Mouse (Mus musculus): Measurements from ENCODE around the gene Cd3eap. TPM values are rescaled to one million over a fixed set of nuclear protein-coding genes. Genes with fewer than 3 reads are reported as not detected.

Cd3eap gene
- total and polyA plus RNA-seq, 3 experiments, result 43.9 to 49.8 TPM; not detected in 1

DNA sequence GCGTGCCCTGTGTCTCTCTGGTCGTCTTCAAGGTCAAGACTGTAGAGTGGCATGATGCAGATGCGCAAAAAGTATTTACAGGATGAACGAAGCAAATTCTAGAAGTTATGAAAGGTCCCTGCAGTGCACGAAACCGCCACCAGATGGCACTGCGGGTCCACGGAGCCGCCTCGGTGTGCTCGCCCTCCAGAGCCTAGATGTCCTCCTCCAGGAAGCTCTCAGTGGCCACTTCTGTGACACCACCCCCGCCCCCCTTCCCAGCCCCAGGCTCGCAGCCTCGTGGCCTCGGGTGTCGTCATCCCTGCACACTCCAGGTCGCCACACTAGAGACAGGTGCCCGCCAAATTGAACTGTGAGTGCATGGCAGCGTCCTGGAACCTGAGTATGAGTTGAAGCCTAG, 46.1 kb upstream of the Cd3eap start:
- Histone ChIP-seq H3K4me3 (ENCODE audit: control insufficient read depth in 1 of 2, insufficient read depth in 1 of 2, low read depth in 2 of 2, low read length in 2 of 2) (peak overlapping the region in 1 of 2 experiments; percentile 37; a peak in 2 of 4 replicates), H3K4me1 (ENCODE audit: control insufficient read depth in 1 of 2, insufficient read depth in 2 of 2, low read length in 2 of 2) (peaks cover 0 to 13% of the 10 kb centered on the region in 2 experiments; a peak in 3 of 4 replicates), H3K9ac (ENCODE audit: control insufficient read depth, low read depth, low read length, poor library complexity, severe bottlenecking) (peak overlapping the region; percentile 60), H3K9me3 (replicated peaks; ENCODE audit: insufficient read depth, low read length) (no peaks in the 10 kb centered on the region), H3K27ac (ENCODE audit: control insufficient read depth, low read depth, low read length) (no peak overlapping the region), H3K36me3 (ENCODE audit: control insufficient read depth in 1 of 2, insufficient read depth in 2 of 2, low read length in 2 of 2) (no peaks in the 10 kb centered on the region; a peak in 1 of 4 replicates), H3K27me3 (ENCODE audit: control insufficient read depth in 1 of 2, insufficient read depth in 2 of 2, low read length in 2 of 2) (peaks cover 0 to 2% of the 10 kb centered on the region in 2 experiments; a peak in 1 of 4 replicates), H3K79me2 (ENCODE audit: control insufficient read depth, insufficient read depth, low read length, poor library complexity) (no peaks in the 10 kb centered on the region; the same call in 1 of the 2 replicates)
- peak; percentile 89 for DNase-seq (ENCODE audit: low read depth, low spot score)
- TF ChIP-seq JUND (IDR thresholded peaks at IDR 0.05; ENCODE audit: low read depth, low read length) (no peak), CHD1 (IDR thresholded peaks at IDR 0.05; ENCODE audit: low read depth, low read length) (no peak), ZKSCAN1 (IDR thresholded peaks at IDR 0.05; ENCODE audit: low read depth, low read length) (no peak), MEF2A (IDR thresholded peaks at IDR 0.05; ENCODE audit: extremely low read depth, insufficient replicate concordance, low read depth, low read length, poor library complexity, severe bottlenecking) (no peak), ETS1 (IDR thresholded peaks at IDR 0.05; ENCODE audit: low read depth, low read length) (no peak), MXI1 (IDR thresholded peaks at IDR 0.05; ENCODE audit: low read depth, low read length) (peak; percentile 59; the same call in 1 of the 2 replicates), SIN3A (IDR thresholded peaks at IDR 0.05; ENCODE audit: low read length) (peak; percentile 76), ZMIZ1 (IDR thresholded peaks at IDR 0.05; ENCODE audit: low read depth, low read length) (no peak), MYB (IDR thresholded peaks at IDR 0.05; ENCODE audit: low read depth, low read length) (no peak), RAD21 (IDR thresholded peaks at IDR 0.05; ENCODE audit: low read depth, low read length) (peak; percentile 97), MAFK (IDR thresholded peaks at IDR 0.05; ENCODE audit: borderline replicate concordance, low read depth, low read length) (no peak), E2F4 (IDR thresholded peaks at IDR 0.05; ENCODE audit: borderline replicate concordance, low read depth, low read length) (no peak), HCFC1 (IDR thresholded peaks at IDR 0.05; ENCODE audit: low read depth, low read length) (0 out of 2 replicates have a peak, but pooled peaks have one; percentile 49), ELF1 (IDR thresholded peaks at IDR 0.05; ENCODE audit: low read depth, low read length) (peak; percentile 40; the same call in 1 of the 2 replicates), SMC3 (IDR thresholded peaks at IDR 0.05; ENCODE audit: low read depth, low read length) (peak; percentile 89), POLR2AphosphoS2 (IDR thresholded peaks at IDR 0.05; ENCODE audit: low read length) (no peak), GATA1 (IDR thresholded peaks at IDR 0.05; ENCODE audit: low read depth, low read length) (no peak), ZC3H11A (IDR thresholded peaks at IDR 0.05; ENCODE audit: low read depth, low read length) (peak; percentile 87), MYC (IDR thresholded peaks at IDR 0.05; ENCODE audit: low read depth, low read length) (no peak), USF1 (IDR thresholded peaks at IDR 0.05; ENCODE audit: low read depth, low read length) (0 out of 2 replicates have a peak, but pooled peaks have one; percentile 12), BHLHE40 (IDR thresholded peaks at IDR 0.05; ENCODE audit: borderline replicate concordance, low read depth, low read length) (peak; percentile 36; the same call in 1 of the 2 replicates), CTCF (IDR thresholded peaks at IDR 0.05 in 2 of 3, conservative IDR thresholded peaks at IDR 0.05 in 1 of 3; ENCODE audit: control insufficient read depth in 1 of 3, insufficient read depth in 1 of 3, low read depth in 2 of 3, low read length in 3 of 3, poor library complexity in 1 of 3, severe bottlenecking in 1 of 3) (peak; percentile 96 to 98 (median 96))

Data from MEL (cell line).